Mouse (Mus musculus): ENCODE data around the gene Arfip2.

Arfip2 gene

GRCm38 (mm10) chr7:105614400-105614799, 25.8 kb downstream of the Arfip2 start:
- DNase-seq (ENCODE audit: low read depth, low spot score): no peak

GRCm38 (mm10) chr7:105611767-105612166, 28.4 kb downstream of the Arfip2 start:
- DNase-seq (ENCODE audit: low read depth, low spot score): no peak

GRCm38 (mm10) chr7:105608467-105608866, 31.7 kb downstream of the Arfip2 start:
- no peak for DNase-seq (ENCODE audit: low read depth, low spot score)

- peak; percentile 36 for DNase-seq (ENCODE audit: low read depth, low spot score)
Measured at GRCm38 (mm10) chr7:105602860-105603623, 37.2 kb downstream of the Arfip2 start.

GRCm38 (mm10) chr7:105590097-105590496, 50.1 kb downstream of the Arfip2 start:
- DNase-seq (ENCODE audit: low read depth, low spot score): no peak

- DNase-seq (ENCODE audit: low read depth, low spot score): no peak
Measured at GRCm38 (mm10) chr7:105588325-105588912, 51.8 kb downstream of the Arfip2 start.
